Mouse (Mus musculus): ENCODE results near the gene Rhebl1.

DNA sequence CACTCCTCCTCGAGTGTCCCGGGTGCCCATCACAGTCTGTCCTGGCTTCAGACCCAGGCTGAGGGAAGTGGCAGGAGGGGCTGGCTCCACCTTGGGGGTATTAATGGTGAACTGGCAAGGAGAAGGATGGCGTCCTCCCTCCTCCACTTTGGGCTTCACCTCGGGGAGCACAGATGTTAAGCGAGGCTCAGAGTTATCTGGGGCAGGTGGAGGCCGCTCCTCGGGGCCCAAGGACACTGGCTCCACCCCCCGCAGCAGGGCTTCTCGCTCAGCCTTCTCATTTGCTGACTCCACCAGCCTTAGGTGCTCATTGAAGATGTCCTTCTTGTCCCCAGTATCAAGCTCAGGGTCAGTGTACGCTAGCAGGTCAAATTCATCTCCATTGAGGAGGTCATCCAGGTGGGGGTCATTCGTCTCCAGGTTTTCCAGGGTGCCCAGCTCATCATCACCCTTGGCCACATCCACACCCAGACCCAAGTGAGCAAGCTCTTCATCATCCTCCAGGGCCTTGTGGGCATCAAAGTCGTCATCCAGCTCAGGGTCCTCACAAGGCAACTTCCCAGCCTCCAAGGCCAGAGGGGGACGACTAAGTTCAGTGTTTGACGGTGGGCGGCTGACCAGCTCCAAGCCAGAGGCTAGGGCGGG is 44.3 kb downstream of the Rhebl1 start:
- TF ChIP-seq POLR2A (IDR thresholded peaks at IDR 0.05; ENCODE audit: borderline replicate concordance, control insufficient read depth, low read depth, low read length) (no peak), CTCF (IDR thresholded peaks at IDR 0.05; ENCODE audit: control insufficient read depth, insufficient read depth, low read length) (no peak)

All from bone marrow, adult 2 months (tissue).